Mouse (Mus musculus) urinary bladder, postnatal 36 days (tissue): ENCODE measurements around the gene Flnc.

Experiments used
- DNase-seq, 2 experiments: peaks; one replicate each; pipeline ENCODE4 v3.0.0; 2022; ENCODE audit warnings: low spot score in 2 of 2, mixed read lengths in 1 of 2

Gene Flnc

DNA sequence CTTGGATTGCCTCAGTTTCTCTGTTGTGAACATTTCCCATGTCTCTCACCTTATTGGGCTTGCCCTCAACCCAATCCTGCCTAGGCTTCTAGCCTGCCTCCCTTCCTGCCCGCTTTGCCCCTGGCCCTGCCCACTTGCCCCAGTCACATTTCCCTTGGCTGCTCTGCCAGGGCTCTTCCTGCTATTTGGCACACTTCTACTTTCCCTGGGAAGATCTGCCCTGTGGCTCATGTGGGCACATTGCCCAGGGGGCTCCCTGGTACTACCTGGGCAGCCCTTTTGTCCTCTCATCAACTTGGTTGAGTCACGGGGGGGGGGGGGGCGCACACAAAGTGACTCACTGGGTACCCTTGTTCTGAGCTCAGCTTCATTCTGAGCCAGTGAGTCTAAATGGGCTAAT, 900 bp upstream of the Flnc start:
- DNase-seq, result no peak

- no peak for DNase-seq
Observed at GRCm38 (mm10) chr6:29432676-29433037, 399 bp upstream of the Flnc start.

DNA sequence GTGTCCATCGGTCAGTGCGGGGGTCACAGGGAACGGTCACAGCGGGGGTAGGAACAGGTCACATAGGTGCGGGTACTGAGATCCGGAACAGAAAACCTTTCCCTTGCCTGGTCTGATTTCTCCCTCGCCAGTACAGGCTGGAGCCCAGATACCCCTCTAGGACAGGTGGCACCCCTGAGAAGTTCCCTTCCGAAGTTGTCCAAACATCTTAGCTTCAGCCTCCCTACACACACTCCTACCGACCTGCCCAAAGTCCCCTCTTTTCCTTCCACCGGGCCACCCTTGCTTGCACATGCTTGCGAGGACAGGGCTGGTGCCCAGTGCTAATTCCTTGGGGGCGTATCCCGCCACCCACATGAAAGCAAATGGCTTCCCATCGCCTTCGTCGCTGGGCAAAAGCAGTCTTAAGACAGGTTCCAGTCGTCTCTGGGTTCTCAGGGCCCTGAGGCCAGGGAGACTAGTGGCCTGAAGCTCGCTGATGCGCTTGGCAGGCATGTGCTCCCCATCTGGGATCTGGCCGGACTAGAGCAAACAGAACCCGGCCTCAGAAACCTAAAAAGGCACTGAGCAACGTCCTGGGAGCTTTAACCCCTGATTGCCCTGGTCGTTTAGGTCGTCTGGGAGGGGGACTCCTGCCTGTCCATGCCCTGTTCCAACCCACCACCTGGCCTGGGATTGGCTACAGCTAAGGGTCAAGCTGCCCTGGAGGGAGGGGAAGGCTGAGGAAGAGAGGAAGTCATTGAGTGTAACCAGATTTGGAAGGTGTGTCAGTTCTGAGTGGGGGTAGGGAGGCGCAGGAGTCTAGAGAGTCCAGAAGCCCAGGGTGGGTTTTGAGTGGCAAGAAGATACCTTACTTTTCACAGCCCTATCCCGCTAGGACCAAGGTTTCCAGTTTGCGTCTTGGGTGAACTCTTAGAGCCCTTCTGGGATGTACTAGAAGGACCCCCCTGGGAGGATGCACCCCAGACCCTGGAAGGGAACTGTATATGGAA, 1.0 kb downstream of the Flnc start:
- DNase-seq, result peak in 1 of 2 experiments; percentile 47

DNA sequence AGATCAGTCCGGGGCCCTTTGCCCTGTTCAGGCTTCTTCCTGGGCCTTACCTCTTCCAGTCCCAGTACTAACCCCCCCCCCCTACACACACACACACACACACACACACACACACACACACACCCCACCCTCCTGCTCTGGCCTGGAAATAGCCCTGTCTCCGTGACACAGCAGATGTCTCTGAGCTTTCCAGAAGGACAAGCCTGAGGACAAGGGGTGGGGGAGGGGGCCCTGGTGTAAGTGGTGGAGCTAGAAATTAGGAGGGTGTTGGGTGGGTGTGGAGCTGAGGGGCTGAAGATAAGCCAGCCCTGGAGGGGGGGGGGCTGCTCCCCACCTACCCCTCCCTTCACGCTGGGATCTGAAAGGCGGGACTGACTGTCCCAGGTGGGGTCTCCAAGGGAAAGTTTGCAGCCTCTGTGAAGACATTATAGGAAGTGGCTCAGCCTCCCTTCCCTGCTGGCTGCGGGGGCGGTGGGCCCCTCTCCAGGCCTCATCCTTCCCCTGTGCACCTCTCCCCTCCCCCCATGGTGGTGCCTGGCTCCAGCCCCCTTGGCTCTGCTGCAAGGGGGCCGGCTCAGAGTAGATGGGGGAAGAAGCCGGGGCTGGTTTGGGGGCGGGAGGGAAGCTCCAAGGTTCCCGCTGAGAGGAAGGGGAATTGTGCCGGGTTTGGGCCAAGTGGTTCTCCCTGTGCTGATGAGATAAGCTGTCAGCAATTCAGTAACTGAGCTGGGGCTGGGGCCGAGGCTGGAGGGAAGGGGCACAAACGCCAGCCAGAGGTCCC, 2.0 kb downstream of the Flnc start:
- DNase-seq, result no peak

DNA sequence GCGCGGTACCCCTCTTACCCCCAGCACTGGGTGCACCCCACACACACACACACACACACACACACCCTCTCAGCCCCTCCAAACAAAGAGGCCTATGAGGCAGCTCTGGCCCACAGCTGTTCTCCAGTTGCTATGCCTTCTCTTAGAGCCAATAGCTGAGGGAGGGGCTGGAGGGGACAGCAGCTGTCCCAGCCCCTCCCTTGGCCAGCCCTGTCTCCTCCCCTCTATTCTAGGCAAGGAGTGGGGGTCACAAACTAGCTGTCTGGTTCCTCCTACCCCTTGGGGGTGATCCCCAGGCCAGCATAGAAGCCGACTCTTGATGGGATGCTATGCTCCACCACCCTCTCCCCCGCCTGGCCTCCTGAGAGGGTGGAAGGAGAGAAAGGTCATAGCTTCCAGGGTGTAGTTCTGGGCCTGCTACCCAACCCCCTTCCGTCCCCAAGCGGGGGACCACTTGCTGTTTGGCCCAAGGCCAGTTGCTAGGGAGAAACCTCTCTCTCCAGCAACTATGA, 2.9 kb downstream of the Flnc start:
- DNase-seq, result no peak

GRCm38 (mm10) chr6:29436461-29436934, 3.4 kb downstream of the Flnc start:
- peak in 1 of 2 experiments; percentile 44 for DNase-seq

GRCm38 (mm10) chr6:29439251-29439650, 6.2 kb downstream of the Flnc start:
- DNase-seq, result no peak

- no peak for DNase-seq
Observed at GRCm38 (mm10) chr6:29439789-29440188, 6.7 kb downstream of the Flnc start.

DNA sequence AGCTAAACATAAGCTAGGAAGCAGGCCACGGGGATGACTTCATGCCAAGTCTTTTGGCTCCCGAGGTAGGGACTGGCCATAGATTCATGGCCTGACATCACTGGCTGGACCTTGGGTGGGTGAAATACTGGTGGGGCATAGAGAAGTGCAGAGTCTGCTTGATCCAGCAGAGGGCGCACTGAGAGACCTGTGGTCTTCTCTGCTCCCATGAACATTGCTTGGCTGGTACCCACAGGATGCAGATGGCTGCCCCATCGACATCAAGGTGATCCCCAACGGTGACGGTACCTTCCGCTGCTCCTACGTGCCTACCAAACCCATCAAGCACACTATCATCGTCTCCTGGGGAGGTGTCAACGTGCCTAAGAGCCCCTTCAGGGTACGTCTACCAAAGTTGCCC, 11.7 kb downstream of the Flnc start:
- DNase-seq, result no peak

- no peak for DNase-seq
Observed at GRCm38 (mm10) chr6:29445354-29445753, 12.3 kb downstream of the Flnc start.

DNA sequence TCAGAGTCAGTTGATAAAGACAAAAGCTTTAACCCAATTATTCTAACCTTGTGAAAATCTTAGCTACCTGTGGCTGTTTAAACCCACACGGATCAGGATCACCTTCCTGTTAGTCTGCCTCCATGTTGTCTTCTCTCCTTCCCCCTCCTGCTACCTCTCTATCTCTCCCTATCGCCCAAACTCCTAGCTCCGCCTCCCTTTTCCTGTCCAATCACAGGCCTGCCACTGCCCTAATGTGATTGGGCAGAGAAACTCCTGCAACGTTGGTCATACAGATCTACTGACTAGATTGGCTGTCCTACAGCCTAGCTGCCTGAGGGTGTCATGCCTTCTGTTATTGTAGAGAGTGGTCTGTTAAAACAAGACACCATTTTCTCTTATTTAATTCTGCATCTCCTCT, 16.8 kb downstream of the Flnc start:
- no peak for DNase-seq

- DNase-seq, result no peak
Observed at GRCm38 (mm10) chr6:29450667-29451066, 17.6 kb downstream of the Flnc start.

- DNase-seq, result no peak
Observed at GRCm38 (mm10) chr6:29461502-29461901, 28.4 kb downstream of the Flnc start.

DNA sequence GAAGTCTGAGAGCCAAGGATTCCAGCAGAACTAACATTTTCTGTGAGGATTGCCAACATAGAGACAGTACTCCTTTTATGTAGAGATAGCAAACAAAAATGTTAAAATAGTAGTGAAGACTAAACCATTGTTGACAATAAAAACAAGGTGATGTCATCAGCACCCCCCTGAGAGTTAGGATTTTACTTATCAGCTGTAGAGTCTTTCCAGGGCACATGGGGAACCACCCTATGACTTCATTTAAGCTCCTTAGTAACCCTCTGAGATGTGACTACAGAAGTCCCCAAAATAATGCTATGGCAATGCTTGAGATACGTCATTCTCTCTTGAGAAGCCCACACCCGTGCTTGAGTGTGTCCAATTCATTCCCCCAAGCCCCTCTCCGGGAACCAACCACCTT, 30.3 kb downstream of the Flnc start:
- no peak for DNase-seq

DNA sequence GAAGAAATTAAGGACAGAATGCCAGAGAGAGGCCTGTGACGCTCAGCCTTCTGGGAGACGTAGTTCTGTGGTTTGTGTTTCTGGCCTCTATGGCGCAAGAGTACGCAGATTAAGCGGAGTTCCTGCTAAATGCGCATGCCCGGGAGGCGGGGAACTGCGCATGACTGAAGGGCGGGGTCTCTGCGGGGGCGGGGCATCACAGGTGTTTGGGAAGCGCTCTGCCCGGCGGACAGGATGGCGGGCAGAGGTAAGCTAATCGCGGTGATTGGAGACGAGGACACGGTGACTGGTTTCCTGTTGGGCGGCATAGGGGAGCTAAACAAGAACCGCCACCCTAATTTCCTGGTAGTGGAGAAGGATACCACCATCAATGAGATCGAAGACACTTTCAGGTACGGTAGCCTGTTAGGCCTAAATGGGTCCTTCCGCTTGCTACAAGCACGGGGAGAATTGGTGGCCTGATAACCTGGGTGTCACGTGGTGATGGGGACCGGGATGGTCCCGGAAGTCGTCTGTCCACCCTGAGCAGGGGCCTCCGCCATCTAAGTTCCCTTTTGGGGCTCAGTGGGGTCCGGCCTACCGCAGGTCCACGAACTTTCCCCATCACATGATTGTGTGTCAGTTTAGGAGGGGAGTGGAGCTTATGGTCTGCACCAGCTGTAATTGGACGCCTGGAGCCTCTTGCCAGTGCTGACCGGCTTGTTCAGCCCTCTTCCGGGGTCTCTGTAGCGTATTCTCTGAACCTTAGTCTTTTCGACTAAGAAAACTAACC, 34.7 kb downstream of the Flnc start, which contains the start of gene Atp6v1f:
Gene Atp6v1f (plus strand): TSS at position 136 of the 772 bp plus-strand sequence.
- peak; percentile 86 to 92 for DNase-seq

- DNase-seq, result no peak
Observed at GRCm38 (mm10) chr6:29468851-29469250, 35.8 kb downstream of the Flnc start.

- DNase-seq, result no peak
Observed at GRCm38 (mm10) chr6:29471137-29471536, 38.1 kb downstream of the Flnc start, which contains the start of gene Atp6v1fnb. TSS of gene Atp6v1fnb (plus strand) at chr6:29471437.

DNA sequence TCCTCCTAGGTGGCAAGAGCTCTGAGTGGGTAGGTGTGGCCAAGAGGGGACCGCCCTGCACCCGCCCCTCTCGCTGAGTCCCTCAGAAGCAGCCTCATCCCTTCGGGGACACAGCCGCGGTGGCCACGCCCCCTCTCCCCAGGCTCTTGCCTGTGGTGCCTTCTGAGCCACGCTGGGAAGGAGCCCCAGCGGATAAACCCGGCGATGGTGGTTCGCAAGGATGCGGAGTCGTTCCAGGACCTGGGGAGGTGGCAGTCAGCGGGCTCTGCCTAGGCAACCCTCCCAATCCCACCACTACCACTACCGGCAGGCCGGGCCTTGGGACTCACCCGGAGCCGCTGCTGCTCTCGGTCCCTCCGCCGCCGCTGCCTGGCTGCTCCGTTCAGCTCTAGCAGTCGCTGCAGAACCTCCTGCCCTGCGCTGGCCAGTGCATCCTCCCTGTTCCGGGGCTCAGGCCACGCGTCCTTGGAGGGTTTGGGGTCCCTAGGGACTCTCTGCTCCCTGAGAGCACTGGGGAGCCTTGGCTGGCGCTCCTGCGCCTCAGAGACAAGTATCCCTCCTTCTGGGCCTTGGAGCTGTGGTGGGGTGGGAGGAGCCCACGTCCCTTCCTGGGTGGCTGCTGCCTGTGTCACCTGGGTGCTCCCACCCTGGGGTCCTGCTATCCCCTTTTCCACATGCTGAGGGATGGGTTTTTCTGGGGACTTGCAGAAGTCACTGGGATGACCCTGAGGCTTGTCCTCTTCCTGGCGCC, 41.1 kb downstream of the Flnc start:
- DNase-seq, result peak; percentile 56 to 73

DNA sequence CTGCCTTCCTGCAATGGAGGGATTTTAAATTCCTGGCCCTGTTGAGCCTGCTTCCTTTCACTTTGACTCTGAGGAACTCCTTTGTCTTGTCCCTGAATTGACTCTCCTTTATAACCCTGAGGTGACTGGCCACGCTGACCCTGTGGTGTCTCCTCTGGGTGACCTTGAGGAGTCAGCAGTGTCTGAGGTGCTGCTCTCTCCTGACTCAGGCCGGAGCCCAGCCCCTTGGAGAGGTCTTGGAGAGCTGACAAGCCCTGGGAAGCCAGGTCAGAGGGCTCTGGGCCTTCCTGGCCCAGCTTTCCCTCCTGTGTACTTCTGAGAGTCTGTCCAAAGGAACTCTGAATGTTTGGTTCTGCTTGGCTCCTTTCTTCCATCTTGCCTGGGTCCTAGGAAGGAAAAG, 41.7 kb downstream of the Flnc start:
- DNase-seq, result no peak

DNA sequence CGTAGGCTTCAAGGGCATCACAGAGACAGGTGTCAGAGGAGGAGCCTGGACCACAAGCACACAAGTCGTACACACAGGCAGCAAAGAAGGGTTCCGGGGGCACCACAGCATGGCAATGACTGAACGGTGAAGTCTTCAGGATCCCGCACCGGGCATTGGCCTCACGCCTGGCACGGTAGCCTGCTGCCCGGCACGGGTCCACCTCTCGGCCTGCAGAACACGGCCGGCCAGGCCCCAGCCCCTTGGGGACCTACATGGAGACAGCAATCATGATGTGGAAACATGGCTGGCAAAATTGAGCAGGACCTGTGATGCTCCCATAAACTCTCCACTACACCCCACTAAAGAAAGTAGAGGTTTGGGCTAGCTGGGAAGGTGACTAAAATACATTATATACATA, 49.6 kb downstream of the Flnc start:
- DNase-seq, result no peak
